Mouse (Mus musculus) limb, embryonic 15.5 days (tissue): ENCODE measurements at regions not wholly inside any gene's neighbourhood (a gene's known extent, or its start where the extent isn't known, plus 50 kb on each side); places are given as distances from the start of the nearest gene placed in this dataset.

Source experiments
- ATAC-seq: fragments of 200-750 bp; cut with Nextera tagmentation; 2 replicates; pipeline ENCODE4 v1.8.0; 2017; ENCODE audit warnings: low read depth, moderate TSS enrichment; ENCODE audit not compliant: insufficient number of reproducible peaks, low FRiP score, low TSS enrichment
- H3K27ac ChIP-seq: fragments of 300-500 bp; sonication (generic); 2 replicates; pipeline ENCODE4 v1.5.1; 2015; ENCODE audit warnings: moderate library complexity, mild to moderate bottlenecking, inconsistent platforms
- H3K27me3 ChIP-seq: fragments of 300-500 bp; sonication (generic); 2 replicates; pipeline ENCODE4 v1.6.1; 2015; ENCODE audit warnings: inconsistent platforms
- H3K36me3 ChIP-seq: fragments of 300-500 bp; sonication (generic); 2 replicates; pipeline ENCODE4 v1.6.1; 2015; ENCODE audit warnings: inconsistent platforms
- H3K4me1 ChIP-seq: fragments of 300-500 bp; sonication (generic); 2 replicates; pipeline ENCODE4 v1.6.1; 2015; ENCODE audit warnings: inconsistent platforms
- H3K4me2 ChIP-seq: fragments of 300-500 bp; sonication (generic); 2 replicates; pipeline ENCODE4 v1.6.1; 2015; ENCODE audit warnings: mild to moderate bottlenecking, inconsistent platforms
- H3K4me3 ChIP-seq: fragments of 300-500 bp; sonication (generic); 2 replicates; pipeline ENCODE4 v1.5.1; 2015; ENCODE audit warnings: mild to moderate bottlenecking, inconsistent platforms
- H3K9ac ChIP-seq: fragments of 300-500 bp; sonication (generic); 2 replicates; pipeline ENCODE4 v1.6.1; 2015; ENCODE audit warnings: inconsistent platforms
- H3K9me3 ChIP-seq: fragments of 300-500 bp; sonication (generic); 2 replicates; pipeline ENCODE4 v1.6.1; 2016; ENCODE audit warnings: inconsistent platforms
- WGBS: fragments of 180-500 bp; shearing (Covaris S2); methylation state at CpG from one replicate; pipeline ENCODE4 v1.1.7; 2015; 5-methylcytosine and 5-hydroxymethylcytosine counted together

DNA sequence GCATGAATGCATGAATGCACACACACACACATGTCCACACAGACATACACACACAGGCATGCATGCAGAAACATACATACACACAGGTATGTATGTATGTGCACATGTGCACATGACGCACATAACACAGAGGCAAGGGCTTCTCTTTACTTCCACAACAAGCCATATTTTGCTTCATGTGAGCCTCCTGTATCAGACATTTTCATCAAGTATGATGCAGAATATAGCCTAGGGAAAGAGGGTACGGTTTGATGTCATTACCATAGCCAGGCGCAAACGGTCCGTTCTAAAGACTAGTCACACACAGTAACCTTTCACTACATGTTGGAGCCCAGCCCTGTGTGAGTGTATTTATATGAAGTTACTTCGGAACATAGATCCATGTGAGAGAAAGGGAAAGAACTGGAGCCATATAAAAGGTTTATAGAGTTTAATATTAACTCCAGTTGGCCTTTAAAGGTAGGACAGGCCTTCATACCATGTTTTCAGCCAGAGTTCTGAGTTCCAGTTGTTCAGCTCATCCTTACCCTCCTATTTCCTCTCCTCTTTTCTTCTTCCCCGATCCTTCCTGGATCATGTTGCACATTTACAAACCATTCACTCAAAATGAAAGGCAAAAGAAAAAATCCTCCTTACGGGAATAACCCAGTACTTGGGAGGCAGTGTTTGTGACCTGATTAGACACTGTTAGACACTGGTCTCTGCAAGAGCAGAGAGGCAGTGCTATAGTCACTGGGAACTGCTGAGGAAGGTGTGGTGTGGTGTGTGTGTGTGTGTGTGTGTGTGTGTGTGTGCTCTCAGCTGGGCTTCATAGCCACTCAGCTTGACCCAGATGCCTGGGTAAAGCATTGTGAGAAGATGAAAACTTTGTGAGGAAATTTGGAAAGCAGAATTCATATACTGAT, 434.1 kb upstream of the Ccnh start:
- no peak overlapping the region for H3K27ac ChIP-seq
- no peaks in the 10 kb centered on the region for H3K4me1 ChIP-seq
- WGBS, result 76% methylated on average over 8 of the region's 8 CpGs
- no peak overlapping the region for H3K4me2 ChIP-seq
- no peaks in the 10 kb centered on the region for H3K36me3 ChIP-seq
- H3K4me3 ChIP-seq, result no peak overlapping the region
- ATAC-seq, result no peak
- H3K9ac ChIP-seq, result no peak overlapping the region
- H3K27me3 ChIP-seq, result no peaks in the 10 kb centered on the region
- no peaks in the 10 kb centered on the region for H3K9me3 ChIP-seq

DNA sequence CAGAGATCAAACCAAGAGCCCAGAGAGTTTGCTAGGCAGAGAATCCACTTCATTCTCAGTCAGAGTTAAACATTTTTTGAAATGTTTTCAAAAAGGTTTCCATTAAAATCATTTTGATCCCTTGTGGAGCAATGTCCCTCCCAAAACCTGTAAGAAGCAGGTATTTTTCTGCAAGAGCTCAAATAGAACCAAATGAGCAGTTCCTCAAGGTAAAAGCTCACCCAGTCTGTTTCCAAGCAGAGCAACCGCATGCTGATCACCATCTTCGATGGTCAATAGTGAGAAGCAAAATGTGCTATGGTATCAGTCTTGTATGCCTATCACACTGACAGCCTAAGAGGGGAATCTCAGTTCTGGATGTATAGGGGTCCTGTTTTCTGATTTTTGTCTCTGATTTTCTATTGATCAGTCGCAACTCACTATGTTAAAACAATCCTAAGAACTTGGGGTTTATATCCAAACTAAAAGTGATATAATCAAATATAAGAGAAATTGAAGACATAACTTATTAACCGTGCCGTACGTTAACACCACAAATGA, 432.3 kb upstream of the Ccnh start:
- H3K4me3 ChIP-seq, result no peak overlapping the region

DNA sequence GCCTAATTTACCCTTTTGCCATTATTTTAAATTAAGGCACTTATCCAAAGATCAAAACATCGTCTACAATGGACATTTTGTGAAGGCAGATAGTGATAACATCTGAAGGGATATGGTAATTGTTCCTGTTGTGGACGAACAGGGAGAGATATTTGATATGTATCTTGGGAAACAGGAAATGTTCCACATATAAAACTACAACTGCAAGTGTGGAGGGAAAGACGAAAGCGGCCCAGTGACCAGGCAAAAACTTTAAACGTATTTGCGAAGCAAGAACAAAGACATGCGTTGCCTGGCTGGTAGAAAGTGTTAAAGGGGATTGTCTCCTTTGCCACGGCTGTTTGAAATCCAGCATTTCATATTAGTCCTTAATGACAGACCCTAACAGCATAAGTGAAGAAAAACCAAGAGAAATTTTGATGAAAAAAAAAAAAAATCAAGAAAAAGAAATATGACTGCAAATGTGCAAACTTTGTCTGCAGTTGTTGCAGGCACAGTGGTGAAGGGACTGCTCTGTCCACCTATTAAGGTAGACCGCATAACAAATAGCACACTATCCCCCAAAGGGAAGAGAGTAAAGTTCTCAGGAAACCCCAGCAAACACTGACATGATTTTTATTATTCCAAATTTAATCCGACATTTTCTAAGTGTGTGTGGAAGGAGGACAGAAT, 431.2 kb upstream of the Ccnh start:
- Histone ChIP-seq H3K9me3 (no peaks in the 10 kb centered on the region), H3K4me1 (no peaks in the 10 kb centered on the region), H3K4me3 (no peak overlapping the region), H3K27ac (no peak overlapping the region), H3K36me3 (no peaks in the 10 kb centered on the region), H3K4me2 (no peak overlapping the region), H3K9ac (no peak overlapping the region), H3K27me3 (no peaks in the 10 kb centered on the region)
- ATAC-seq, result no peak
- 38% methylated on average over 10 of the region's 10 CpGs for WGBS

More for the DNA sequence above, 432.3 kb upstream of the Ccnh start:
- no peak overlapping the region for H3K27ac ChIP-seq
- WGBS, result 88% methylated on average over 6 of the region's 6 CpGs
- no peak overlapping the region for H3K4me2 ChIP-seq
- no peaks in the 10 kb centered on the region for H3K4me1 ChIP-seq
- no peaks in the 10 kb centered on the region for H3K27me3 ChIP-seq
- H3K9me3 ChIP-seq, result no peaks in the 10 kb centered on the region
- H3K9ac ChIP-seq, result no peak overlapping the region
- no peak for ATAC-seq
- no peaks in the 10 kb centered on the region for H3K36me3 ChIP-seq

DNA sequence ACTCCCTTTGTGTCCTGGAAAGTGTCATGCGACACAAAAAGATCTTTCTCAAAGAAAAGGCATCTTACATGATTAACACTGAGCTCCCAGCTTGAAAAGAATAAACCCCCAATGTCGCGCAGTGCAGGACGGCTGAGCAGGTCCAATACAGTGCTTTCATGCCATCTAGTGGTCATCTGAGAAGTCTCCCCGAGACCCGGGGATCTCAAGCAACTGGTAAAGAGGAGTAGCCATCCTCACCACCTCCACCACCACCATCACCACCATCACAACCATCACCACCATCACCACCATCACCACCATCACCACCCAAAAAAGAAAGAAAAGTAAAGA, 430.7 kb upstream of the Ccnh start:
- no peak overlapping the region for H3K9ac ChIP-seq
- H3K4me2 ChIP-seq, result no peak overlapping the region
- WGBS, result 1% methylated on average over 6 of the region's 6 CpGs
- H3K4me3 ChIP-seq, result no peak overlapping the region
- ATAC-seq, result 0 out of 2 replicates have a peak, but pooled peaks have one; percentile 69
- no peak overlapping the region for H3K27ac ChIP-seq
- no peaks in the 10 kb centered on the region for H3K36me3 ChIP-seq
- no peaks in the 10 kb centered on the region for H3K9me3 ChIP-seq
- H3K27me3 ChIP-seq, result no peaks in the 10 kb centered on the region
- H3K4me1 ChIP-seq, result no peaks in the 10 kb centered on the region

DNA sequence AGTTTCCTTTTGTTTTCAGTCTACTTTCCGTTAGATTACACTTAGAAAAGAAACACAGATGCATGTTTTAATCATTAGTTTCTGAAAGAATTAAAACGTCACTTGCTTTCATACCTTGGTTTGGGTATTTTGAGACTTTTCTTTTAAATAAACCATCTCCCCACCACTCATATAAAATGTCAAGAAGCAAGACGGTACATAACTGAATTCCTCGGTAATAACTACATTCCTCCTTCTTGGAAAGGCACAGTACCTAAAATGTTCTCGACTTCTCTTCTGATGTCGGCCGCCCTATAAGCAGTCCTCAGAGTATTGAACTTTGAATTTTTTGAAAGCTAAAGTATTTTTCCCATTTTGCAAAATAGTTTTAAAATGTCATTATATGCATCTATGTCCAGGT, 430.1 kb upstream of the Ccnh start:
- Histone ChIP-seq H3K27me3 (no peaks in the 10 kb centered on the region), H3K4me1 (no peaks in the 10 kb centered on the region), H3K27ac (no peak overlapping the region), H3K36me3 (no peaks in the 10 kb centered on the region), H3K4me3 (no peak overlapping the region), H3K9me3 (no peaks in the 10 kb centered on the region), H3K4me2 (no peak overlapping the region), H3K9ac (no peak overlapping the region)
- no peak for ATAC-seq
- WGBS, result 60% methylated on average over 7 of the region's 7 CpGs

DNA sequence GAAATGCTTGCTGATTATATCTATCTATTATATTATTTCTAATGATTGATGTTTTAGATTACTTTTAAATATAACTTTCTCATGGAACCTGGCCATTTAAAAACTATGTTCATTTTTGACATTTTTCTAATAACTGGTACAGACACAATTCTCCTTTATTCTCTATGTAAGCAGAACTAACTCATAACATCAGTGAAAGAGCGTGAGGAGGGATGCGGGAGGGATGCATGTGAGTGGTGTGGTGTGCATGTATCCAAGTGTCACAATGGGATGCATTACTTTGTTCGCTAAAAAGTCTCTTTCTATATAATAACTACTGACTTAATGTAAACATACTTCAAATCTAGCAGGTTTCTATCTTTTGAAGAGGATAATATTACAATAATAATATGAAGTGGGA, 428.7 kb upstream of the Ccnh start:
- H3K27me3 ChIP-seq, result no peaks in the 10 kb centered on the region
- no peak overlapping the region for H3K4me3 ChIP-seq
- H3K4me2 ChIP-seq, result no peak overlapping the region
- no peak overlapping the region for H3K27ac ChIP-seq
- no peaks in the 10 kb centered on the region for H3K36me3 ChIP-seq
- H3K9me3 ChIP-seq, result no peaks in the 10 kb centered on the region
- no peak for ATAC-seq
- WGBS, result 64% methylated on average over 3 of the region's 3 CpGs
- no peaks in the 10 kb centered on the region for H3K4me1 ChIP-seq
- H3K9ac ChIP-seq, result no peak overlapping the region

DNA sequence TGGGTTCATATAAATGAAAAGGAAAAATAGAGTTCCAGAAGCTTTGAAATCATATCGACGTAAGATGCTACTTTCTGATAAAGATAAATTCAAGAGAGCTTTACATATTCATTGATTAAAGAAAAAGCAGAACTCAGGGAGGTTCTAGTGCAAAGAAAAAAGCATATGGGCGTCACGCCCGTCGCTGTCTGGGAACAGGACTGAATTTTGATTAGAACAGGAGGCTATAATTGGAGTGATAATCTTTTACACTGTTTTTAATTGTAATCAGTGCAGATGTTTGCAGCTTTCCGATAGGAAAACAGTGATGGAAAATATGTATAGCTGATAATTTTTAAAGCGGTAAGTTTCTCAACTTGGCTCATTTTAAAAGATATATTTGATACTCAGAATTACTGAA, 428.2 kb upstream of the Ccnh start:
- H3K27ac ChIP-seq, result no peak overlapping the region
- H3K4me1 ChIP-seq, result no peaks in the 10 kb centered on the region
- ATAC-seq, result no peak
- H3K9ac ChIP-seq, result no peak overlapping the region
- H3K36me3 ChIP-seq, result no peaks in the 10 kb centered on the region
- H3K4me3 ChIP-seq, result no peak overlapping the region
- H3K4me2 ChIP-seq, result no peak overlapping the region
- no peaks in the 10 kb centered on the region for H3K27me3 ChIP-seq
- WGBS, result 64% methylated on average over 8 of the region's 8 CpGs
- H3K9me3 ChIP-seq, result no peaks in the 10 kb centered on the region

DNA sequence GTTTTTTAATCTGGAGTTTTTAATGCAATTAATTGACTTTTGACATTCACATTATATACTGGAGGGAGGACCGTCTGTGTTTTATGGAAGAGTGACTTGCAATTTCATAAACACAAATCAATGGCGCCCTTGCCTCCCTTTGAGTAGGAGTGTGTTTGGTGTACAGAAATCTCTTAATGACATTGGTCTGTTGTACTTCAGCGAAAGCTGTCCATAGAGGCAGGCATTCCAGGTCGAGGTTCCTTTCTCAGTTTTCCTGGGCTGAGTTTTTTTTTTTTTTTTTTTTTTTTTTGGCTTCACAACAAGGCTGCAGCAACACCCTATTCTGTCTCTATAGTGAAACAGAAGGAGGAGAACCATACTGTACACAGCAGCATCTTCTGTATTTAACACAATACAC, 427.4 kb upstream of the Ccnh start:
- WGBS, result 48% methylated on average over 4 of the region's 4 CpGs
- no peaks in the 10 kb centered on the region for H3K9me3 ChIP-seq
- H3K4me2 ChIP-seq, result no peak overlapping the region
- no peak for ATAC-seq
- H3K9ac ChIP-seq, result no peak overlapping the region
- H3K4me3 ChIP-seq, result no peak overlapping the region
- H3K4me1 ChIP-seq, result no peaks in the 10 kb centered on the region
- no peaks in the 10 kb centered on the region for H3K27me3 ChIP-seq
- H3K36me3 ChIP-seq, result no peaks in the 10 kb centered on the region
- no peak overlapping the region for H3K27ac ChIP-seq

DNA sequence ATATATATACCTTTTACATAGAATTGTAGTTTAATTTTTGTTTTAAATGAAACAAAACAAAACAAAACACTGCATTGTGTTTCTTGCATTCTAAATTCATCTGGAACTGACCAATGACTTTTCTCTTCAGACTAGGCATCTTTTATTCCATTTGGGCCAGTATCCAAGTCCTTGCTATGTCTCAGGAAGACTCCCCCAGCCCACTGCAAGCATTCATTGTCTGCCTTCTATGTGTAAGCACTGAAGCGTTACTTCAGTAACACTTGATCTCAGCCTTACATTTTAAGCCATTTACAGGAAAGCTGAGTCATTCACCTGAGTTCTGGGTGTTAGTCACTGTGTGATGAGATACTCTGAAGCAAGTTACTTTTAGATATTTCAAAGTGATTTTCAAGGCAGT, 425.3 kb upstream of the Ccnh start:
- no peaks in the 10 kb centered on the region for H3K4me1 ChIP-seq
- no peaks in the 10 kb centered on the region for H3K9me3 ChIP-seq
- no peak overlapping the region for H3K9ac ChIP-seq
- 73% methylated on average over 1 of the region's 1 CpGs for WGBS
- no peak for ATAC-seq
- H3K27me3 ChIP-seq, result no peaks in the 10 kb centered on the region
- no peaks in the 10 kb centered on the region for H3K36me3 ChIP-seq
- no peak overlapping the region for H3K4me2 ChIP-seq
- no peak overlapping the region for H3K4me3 ChIP-seq
- H3K27ac ChIP-seq, result no peak overlapping the region

DNA sequence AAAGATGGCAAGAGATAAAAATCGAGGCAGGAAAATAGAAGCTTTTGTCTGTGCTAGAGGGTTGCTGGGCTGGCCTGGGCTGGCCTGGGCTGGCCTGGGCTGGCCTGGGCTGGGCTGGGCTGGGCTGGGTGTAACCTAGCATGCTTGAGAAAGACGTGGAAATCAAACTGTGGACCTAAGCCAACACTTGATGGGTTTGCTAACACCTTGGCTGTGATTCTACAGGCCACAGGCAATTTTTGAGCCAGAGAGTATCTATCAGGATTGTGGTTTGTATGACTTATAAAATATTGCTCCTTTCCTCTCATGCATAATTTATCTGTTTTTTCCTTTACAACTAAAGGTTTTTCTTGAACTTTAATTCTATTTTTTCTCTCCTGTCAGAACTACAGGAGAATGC, 417.3 kb upstream of the Ccnh start:
- no peak for ATAC-seq
- Histone ChIP-seq H3K36me3 (no peaks in the 10 kb centered on the region), H3K9ac (no peak overlapping the region), H3K27ac (no peak overlapping the region), H3K4me3 (no peak overlapping the region), H3K27me3 (no peaks in the 10 kb centered on the region), H3K9me3 (no peaks in the 10 kb centered on the region), H3K4me2 (no peak overlapping the region), H3K4me1 (no peaks in the 10 kb centered on the region)
- 35% methylated on average over 2 of the region's 2 CpGs for WGBS

DNA sequence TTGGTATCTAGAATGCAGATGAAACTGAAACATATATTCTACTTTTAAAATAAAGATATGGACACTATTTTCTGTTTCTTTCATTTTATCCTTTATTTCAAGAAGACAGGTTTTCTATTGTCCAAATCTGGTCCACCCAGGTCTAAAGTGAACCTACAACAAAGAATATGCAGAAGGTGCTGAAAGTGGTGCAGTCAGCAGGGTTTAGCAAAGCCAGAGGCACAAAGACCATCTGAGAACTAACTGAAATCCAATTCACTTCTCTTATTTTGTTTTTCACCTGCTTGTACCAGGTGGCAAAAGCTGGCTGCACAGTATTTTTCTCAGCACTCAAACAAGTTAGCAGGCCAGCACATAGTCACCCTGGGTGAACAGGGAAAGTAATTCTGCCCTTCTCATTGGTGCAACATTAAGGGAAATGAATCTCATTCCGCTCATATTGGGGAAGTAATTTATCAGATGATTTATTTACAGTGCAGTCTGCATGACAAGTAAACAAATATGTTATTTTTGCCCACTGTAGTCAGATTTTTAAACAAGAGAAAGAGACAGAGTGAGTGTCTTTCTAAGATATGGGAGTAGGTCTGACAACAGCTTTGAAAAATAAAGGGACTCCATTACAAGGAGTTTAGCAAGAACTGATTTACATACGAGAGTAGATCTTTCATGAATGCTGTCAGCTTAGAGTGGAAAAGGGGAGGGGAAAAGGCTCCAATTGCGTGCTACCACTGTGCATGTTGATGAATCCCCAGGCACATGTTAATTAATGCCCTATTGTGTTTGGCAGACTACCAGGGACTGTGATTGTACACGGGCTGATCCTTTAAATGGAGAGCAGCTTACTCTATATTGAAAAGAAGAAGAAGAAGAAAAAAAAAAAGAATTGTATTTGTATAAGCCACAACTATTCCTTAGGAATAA, 405.9 kb upstream of the Ccnh start:
- Histone ChIP-seq H3K27me3 (no peaks in the 10 kb centered on the region), H3K4me2 (no peak overlapping the region), H3K4me1 (no peaks in the 10 kb centered on the region), H3K9me3 (no peaks in the 10 kb centered on the region), H3K4me3 (no peak overlapping the region), H3K36me3 (no peaks in the 10 kb centered on the region), H3K9ac (no peak overlapping the region), H3K27ac (no peak overlapping the region)
- WGBS, result 28% methylated on average over 4 of the region's 4 CpGs
- ATAC-seq, result no peak
